Mouse (Mus musculus): Measurements from ENCODE around the gene Nell2.

The Nell2 gene

DNA sequence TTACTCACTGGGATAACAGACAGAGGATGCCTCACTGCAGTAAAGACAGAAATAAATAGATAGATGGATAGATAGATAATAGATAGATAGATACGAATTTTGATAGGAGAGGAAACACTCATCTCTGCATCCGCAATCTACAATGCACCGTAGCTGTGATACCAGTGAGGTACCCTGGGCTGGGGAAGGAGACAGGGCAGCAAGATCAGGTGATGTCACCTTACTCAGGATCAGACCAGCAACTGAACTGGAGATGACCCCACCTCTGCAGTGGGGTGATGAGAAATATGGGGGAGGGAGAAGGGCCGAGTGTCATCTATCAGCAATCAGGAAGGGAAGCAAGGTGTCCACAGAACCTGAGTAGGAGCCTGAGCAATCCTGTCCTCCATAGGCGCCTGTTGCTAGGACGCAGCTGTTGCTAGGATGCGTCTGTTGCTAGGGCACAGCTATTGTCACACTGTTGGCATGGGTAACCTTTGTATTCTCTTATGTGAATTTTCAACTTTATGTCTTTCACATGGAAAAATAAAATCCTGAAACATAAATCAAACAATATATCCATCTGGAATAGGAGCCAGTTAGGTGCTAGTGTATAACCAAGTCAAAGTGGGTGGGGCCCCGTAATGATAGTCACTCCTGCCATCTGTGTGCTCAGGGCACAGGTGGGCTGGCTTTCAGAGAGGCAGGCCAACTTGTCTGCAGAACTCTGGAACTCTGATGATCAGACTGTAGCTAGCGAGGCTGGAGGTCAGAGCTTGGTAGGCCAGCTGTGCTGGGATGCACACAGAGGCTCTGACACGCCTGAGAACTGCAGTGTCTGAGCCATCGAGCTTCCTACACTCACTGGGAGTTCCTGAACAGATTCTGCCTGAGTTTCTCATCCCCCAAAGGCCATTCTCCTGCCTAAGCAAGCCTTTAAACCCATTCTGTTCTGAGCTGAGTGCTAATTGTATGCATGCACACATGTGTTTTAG is 193.7 kb downstream of the Nell2 start:
- CTCF ChIA-PET: no interaction called here

DNA sequence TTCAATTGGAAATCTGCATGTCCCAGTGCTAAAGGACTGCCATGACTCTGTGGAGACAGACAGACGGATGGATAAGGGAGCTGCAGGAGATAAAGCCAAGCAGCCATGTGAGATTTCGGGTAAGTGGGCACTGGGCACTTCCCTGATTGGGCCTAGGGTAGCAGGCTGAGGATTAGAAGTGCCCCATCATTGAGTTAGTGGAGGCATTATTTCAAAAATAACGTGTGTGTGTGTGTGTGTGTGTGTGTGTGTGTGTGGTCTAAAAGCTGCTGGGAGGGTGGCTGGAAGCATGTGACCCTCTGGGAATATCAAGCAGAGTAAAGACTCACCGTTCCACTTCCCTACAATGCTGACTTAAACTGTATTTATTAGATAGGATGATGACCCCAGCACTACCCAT is 195.1 kb downstream of the Nell2 start:
- CTCF ChIA-PET: no interaction called here

DNA sequence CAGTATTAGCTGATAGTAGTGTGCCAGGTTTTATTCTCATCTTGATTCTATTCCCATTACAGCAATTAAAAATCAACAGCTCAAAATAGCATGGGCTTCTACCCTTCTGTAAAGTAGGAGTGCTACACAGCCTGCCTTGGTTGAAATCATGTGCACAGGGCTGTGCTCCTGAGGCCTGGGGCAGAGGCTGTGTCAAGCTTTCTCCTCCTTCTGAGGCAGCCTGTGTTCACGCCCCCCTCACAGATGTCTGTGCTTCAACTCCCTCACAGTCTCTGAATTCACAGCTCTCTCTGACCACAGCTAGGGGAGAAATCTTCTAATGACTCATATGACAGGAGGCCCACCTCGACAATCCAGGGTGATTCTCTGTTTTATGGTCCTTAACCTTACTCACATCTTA is 197.4 kb downstream of the Nell2 start:
- CTCF ChIA-PET: no interaction called here

DNA sequence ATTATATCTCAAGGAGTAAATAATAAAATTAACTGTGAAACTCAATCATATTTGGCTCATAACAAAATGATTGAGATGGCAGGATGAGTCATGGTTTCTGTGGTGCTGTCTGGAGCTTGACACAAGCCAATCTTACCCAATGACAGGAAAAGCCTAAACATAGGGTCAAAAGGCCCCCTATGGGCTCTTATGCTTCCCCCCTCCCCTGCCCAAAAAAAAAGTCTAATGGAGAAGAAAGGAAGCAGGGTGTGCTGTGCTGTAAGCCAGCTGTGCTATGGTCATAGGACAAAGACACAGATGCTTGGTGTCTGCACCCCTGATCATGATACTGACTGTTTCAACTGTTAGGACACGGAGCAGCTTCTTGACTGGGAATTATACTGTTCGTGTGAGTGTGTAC is 205.6 kb downstream of the Nell2 start:
- CTCF ChIA-PET: no interaction called here

DNA sequence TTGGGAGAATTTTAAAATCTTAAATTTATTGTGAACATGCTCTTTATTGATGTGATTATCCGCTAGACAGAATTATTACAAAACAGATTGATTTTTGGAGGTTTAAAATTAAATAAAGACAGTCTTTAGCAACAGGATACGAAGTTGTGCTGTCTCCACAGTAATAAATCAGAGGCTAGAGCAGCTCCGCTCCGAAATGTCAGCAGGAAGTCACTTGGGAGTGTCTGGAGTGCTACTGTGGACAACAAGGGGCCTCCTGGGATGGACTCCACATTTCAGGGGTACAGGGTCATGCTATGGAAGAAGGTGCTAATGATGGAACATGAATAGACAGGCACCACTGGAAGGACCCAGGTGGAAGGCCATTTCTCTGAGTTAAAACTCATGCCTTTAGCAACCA is 211.7 kb downstream of the Nell2 start:
- CTCF ChIA-PET: no interaction called here

DNA sequence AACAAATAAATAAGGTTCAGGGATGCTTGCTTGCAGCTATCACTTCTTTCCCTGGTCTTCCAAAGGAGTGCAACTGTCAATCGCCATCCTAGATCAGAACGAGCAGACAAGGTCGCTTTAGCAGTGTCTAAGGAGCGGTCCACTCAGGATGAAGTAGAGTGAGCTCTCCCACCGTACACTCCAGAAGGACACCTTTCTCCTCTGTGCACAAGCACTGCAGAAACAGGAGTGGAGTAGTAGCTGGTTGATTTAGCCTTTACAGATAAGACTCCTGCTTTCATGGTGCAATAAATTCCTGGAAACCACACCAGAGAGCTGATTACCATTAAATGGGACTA is 213.6 kb downstream of the Nell2 start:
- CTCF ChIA-PET: no interaction called here

DNA sequence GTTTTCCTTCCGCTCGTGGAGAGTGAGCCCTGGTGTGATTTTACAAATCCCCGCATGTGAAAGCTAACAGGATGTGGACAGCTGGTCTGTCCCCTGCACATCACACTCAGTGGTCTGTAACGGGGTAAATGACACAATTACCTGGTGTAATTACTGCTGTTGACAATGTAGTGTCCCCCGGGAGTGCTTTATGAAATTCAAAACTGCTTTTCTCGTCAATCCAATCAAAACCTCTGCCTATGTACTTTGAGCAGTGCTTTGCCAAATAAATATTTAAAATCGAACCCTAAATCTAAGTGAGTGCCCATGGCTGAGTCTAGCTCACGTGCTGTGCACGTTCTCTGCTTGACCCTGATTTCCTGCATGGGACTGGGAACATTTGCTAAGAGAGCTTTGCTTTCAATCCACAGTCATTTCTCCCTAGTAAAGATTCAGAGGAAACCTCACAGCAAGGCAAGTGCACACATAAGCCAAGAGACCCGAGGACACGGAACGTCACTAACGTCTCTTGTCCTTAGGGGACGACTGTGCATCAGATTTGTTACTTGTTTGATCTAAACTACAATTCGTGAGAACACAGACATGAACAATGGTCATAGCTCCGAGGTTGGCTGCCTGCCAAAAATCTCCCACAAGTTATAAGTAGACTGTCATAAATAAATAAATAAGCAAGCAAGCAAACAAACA is 214.1 kb downstream of the Nell2 start:
- CTCF ChIA-PET: no interaction called here

DNA sequence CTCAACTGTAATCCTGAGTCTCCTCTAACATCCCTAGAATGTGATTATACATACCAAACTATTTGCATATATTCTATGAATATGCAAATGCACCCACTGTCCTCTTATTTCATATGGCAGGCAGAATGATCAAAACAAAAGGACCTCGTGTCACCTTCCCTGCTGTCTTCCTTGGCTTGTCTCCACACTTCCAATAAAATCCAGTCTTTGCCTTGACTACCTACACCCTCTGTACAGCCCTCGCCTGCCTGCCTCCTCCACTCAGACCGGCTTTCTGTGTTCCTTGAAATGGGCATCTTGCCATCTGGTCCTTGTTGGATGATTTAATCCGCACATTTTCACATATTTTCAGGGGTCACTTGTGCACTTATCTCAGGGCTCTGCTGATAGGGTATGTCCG is 215.1 kb downstream of the Nell2 start:
- CTCF ChIA-PET: no interaction called here

DNA sequence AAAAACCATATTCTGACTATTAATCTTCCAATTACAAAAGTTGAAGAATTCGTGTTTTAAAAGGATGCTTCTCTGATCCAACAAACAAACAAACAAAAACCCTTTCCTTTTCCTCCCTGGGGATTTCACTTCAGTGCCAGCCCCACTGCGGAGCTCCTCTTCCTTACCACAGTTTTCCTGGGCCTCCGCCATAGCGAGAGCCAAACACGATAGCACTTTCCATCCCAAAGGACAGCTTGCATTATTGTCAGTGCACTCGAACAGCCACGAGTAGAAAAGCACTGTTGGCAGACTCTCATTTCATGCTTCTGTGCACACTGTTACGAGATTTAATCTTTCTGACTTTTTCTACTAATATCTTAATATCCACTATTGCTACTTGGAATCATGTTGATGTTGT is 224.3 kb downstream of the Nell2 start:
- CTCF ChIA-PET: no interaction called here

DNA sequence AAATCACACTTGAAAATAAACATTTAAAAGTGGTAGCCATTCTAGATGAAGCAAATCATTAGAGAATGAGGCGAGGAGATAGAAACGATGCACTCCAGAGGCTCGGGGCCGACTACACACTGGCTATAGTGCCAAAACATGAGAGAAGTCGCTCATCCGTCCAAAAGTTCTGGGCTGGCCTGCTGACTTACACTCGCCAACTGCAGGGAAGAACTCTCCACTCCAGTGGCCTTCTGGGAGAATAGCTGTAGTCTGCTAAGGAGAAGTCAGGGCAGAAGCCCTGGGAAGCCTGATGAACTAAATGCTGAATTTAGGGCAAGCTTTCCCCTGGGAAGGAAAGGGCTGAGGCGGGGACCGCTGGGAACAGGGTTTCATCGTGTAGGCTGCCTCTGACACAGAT is 231.8 kb downstream of the Nell2 start:
- CTCF ChIA-PET: no interaction called here

DNA sequence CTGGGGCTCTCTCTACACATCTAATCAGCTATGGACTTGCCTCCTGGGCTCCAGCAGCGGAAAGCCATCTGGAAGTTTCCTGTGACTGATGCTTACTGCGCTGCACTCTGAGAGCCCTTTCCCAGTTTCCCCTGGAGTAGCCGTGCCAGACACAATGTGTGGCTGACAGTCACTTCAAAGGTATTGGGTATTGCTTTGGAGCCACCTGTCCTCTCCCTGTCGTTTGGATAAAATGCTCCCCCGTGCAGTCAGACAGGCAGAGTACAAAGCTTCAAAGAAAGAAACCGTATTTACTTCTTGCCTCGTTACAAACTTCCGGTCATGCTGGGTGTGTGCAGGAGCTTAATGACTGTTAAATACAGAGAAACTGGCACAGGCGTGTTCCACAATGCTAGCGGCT is 239.3 kb downstream of the Nell2 start:
- CTCF ChIA-PET: no interaction called here

DNA sequence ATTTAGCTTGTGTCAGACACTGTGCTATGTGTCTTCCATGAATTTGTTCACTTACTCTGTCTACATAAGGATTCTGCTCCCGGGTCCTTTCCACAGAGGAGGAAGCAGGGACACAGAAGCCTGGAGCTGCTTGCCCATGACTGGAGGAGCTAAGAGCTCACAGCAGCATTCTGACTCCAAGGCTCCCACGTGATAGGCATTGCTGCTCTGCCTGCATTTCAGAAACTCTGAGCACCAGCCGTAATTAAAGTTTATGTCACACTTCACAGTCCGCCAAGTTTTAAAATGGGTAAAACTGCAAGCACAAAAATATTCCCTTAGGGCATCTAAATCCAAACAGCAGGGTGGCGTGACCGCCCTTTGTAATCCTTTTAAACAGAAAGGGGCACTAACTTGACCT is 243.2 kb downstream of the Nell2 start:
- CTCF ChIA-PET: no interaction called here

DNA sequence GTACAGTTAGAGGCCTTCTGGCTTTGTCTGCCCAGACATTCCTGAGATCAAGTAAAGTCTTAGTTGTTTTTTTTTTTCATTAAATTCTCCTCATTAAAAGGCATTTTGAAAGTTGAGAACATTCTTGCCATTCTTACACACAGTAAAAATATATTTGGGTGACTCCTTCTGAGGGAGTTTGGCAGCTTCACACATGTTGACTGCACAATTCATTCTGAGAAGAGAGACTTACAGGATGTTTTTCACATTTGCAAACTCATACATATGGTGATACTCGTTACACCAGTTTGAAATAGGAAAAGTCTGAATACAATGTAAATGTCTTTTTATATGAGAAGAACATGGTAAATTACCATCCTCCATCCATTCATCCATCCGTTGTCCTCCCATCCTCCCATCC is 247.4 kb downstream of the Nell2 start:
- CTCF ChIA-PET: no interaction called here

DNA sequence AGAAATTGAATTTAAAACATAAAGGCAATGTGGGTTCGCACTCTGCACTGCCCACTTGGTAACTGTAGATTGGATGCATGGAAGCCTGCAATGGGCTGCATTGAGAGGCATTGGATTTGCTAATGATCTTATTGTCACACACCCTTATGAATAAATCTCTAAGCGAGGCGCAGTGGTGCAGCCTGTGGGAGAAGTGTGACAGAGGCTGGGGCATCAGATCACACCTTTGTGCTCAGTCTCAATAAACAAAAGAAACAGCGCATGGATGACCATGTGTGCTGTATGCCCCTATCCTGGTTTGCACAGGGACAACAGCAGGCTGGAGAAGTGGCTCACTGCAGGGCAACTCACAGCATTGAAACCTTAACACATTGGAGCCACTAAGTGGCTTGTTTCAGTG is 250.4 kb downstream of the Nell2 start:
- CTCF ChIA-PET: no interaction called here

DNA sequence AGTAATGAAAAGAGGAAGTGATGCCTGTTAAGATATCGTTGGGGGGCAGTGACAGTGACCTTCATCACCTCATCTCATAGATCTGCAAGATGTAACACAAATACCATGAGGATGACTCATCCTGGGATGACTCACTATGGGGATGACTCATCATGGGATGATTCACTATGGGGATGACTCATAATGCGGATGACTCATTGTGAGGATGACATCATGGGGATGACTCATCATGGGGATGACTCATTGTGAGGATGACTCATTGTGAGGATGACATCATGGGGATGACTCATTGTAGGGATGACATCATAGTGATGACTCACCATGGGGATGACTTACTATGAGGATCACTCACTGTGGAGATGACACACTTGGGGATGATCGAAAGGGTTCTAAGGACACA is 251.8 kb downstream of the Nell2 start:
- CTCF ChIA-PET: no interaction called here

DNA sequence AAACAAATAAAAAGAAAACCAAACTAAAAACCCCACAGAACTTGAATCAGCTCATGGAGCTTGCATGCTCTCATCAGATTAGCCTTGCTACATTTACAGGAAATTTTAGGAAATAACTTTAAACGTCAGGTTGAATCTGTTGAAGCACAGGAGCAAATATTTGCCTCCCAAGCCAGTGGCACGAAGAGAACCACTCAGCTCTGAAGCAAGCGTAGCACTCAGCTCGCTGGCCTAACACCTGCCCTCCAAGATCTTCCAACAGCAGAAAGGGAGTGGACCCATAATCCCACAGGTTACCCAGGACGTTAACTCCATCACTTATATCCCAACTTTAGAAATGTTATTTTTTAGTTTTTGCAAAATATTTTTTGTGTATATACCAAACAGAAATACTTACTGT is 252.8 kb downstream of the Nell2 start:
- CTCF ChIA-PET: no interaction called here

DNA sequence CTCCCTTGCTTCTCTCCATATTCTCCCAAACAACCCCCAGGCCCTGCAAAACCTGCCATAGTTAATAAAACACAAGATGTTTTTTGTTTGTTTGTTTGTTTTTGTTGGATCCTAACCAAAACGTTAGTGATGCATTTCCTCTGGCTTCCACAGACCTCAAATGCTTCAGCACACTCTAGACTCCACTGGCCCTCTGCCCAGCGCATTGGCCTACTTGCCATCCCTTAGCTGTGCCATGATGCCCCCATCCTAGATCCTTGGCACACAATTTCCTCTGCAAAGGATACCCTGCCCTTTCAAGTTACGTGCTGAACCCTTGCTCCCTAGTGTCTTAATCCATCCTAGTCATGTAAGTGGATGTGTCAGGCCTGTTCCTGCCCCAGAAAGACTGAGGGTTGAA is 255.1 kb downstream of the Nell2 start:
- CTCF ChIA-PET: no interaction called here

DNA sequence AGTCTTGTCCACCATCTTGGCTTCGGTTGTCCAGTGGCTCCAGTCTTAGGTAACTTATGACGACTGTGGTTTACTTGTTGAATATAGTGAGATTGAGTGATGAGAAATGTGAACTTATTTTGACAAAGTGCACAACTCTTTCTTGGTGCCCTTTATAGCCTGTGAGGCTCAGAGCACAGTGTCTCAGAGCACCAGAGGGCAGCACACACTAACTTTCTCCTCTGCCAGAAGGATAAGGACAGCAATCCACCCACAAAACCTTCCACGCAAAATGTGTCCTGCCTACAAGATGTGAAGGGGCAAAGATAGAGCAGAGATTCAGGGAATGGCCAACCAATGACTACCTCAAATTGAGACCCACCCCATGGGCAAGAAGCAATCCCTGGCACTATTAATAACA is 256.2 kb downstream of the Nell2 start:
- CTCF ChIA-PET: no interaction called here

DNA sequence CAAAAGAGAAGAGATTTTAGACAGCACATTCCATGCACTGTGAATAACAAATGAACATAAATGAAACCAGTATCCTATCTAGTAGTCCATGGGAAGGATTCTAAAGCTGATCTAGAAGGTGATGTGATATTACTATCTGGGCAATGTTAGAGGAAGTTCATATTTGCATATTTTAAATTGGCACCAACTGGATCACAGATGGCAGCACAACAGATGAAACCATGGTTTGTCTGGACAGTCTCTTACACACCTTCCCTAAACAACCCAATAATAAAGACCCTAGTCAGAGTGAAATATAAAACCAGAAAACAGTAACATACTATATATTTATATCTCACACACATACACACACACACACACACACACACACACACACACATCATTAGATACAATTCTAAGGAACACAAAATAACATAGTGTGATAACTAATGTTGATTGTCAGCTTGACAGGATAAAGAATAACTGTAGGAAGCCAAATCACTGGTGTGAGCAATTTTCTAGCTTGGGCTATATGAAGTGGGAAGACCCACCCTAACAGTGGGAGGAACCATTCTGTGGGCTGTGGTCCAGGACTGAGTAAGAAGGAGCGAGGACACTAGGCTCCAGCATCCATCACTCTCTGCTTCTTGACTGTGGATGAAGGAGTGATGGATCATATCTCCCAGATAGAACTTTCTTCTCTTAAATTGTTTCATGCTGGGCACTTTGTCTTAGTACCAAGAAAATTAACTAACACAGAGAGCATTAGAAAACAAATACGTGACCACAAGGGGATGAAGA is 268.5 kb downstream of the Nell2 start:
- CTCF ChIA-PET: interaction anchor here (0.7 kb wide), 1 partner anchor 10 kb away, joined by 3 read pairs; no protein-coding TSS in a partner anchor

DNA sequence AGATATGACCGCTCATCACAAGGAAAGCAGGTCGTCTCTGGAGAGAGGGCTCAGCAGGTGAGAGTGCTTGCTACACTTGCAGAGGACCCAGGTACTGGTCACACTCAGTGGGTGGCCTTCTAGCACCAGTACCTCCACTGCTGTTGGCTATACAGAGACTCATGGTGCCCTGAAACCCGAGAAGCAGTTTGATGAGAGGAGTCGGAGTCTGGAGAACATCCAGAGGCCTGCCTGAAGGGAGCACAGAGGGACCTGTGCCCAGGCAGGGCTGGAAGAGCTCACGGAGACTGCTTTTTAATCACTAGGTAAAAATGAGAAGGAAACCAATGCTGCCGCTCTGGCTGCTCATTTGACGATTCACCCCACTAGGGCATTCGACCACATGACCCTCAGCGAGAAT is 271.2 kb downstream of the Nell2 start:
- CTCF ChIA-PET: no interaction called here

DNA sequence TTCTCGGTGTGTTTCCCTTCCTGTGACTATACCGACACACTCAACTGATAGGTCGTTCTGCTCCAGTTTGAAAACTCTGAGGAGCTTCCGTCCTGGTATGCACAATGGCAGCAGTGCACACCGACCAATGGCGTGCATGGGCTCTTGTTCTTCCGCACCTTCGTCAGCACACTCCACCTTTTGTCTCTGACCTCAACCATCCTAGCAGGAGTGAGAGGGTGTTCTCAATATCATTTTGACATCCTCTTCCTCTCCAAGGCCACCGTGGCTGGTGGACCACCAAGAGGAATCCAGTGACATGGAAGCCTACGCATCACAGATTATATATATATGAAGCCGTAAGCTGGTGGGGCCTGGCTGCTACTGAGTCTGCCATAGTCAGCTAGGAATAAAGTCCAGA is 282.8 kb downstream of the Nell2 start:
- CTCF ChIA-PET: no interaction called here

DNA sequence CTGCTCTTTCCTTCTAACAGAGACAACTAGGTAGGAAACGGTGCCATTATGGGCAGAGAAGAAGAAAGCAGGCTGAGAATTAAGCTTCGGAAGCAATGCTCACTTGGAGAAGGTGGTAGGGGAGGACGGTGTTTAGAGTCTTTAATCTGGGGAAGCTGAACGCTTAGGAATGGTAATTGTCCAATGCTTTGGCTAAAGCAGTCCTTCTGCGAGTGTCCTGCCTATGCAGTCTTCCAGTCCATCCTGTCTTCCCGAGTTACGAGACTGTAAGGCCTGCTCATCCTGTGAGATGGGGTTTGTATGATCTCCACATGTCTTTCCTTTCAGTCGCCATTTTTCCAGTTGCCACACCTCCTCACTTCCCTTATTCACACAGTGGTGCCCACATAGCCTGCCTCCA is 284.5 kb downstream of the Nell2 start:
- CTCF ChIA-PET: no interaction called here

DNA sequence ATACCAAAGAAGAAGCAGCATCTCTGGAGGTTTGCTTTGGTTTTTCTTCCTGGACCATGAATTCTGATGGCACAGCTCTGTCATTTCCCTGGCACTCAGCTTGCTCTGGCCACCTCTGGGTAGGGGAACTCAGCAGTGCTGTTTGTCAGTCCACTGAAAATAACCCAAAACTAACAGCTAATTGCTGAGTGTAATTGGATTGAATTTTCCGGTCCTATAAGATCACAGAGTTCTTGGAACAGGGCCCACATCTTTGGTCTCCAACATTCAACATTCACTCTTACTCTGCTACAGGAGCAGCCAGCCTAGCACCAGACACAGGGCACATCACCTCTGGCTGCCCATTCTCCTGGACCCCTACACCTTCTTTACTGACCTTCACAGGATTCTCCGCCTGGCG is 287.2 kb downstream of the Nell2 start:
- CTCF ChIA-PET: no interaction called here

All from spleen, embryonic (tissue).